Mouse (Mus musculus) bone marrow, adult 2 months (tissue): ENCODE results near the gene Pebp1.

Source experiments
- CTCF ChIP-seq: fragments of 200-500 bp; IDR thresholded peaks from 2 replicates; pipeline ENCODE4 v1.5.1; 2011; ENCODE audit warnings: low read length, control low read depth; ENCODE audit not compliant: control insufficient read depth, insufficient read depth
- POLR2A ChIP-seq: fragments of 200-500 bp; IDR thresholded peaks from 2 replicates; pipeline ENCODE4 v1.6.1; 2011; ENCODE audit warnings: low read depth, mild to moderate bottlenecking, control low read depth, low read length, borderline replicate concordance; ENCODE audit not compliant: control insufficient read depth

- no peak for TF ChIP-seq POLR2A
- TF ChIP-seq CTCF: no peak
These were observed 22.7 kb downstream of the Pebp1 start for GRCm38 (mm10) chr5:117264701-117265100.
